Mouse (Mus musculus) small intestine, adult 2 months (tissue): ENCODE results near the gene Pou4f2. TPM values are rescaled to one million over a fixed set of nuclear protein-coding genes. Genes with fewer than 3 reads are reported as not detected.

ENCODE experiments used
- H3K27ac ChIP-seq: fragments of 200-500 bp; 2 replicates; pipeline ENCODE4 v1.5.1; 2012; ENCODE audit warnings: low read depth, low read length, control low read depth, inconsistent platforms; ENCODE audit not compliant: insufficient read depth
- H3K27me3 ChIP-seq: fragments of 200-500 bp; 2 replicates; pipeline ENCODE4 v1.6.1; 2012; ENCODE audit warnings: mild to moderate bottlenecking, moderate library complexity, low read length, inconsistent platforms; ENCODE audit not compliant: control insufficient read depth, insufficient read depth
- H3K36me3 ChIP-seq: fragments of 200-500 bp; 2 replicates; pipeline ENCODE4 v1.6.1; 2012; ENCODE audit warnings: mild to moderate bottlenecking, low read length, control low read depth, inconsistent platforms; ENCODE audit not compliant: control insufficient read depth, insufficient read depth
- H3K4me1 ChIP-seq: fragments of 200-500 bp; 2 replicates; pipeline ENCODE4 v1.6.1; 2012; ENCODE audit warnings: low read length, inconsistent platforms, mixed read lengths; ENCODE audit not compliant: control insufficient read depth, insufficient read depth, insufficient read length
- H3K4me3 ChIP-seq: fragments of 200-500 bp; 2 replicates; pipeline ENCODE4 v1.5.1; 2012; ENCODE audit warnings: low read depth, mild to moderate bottlenecking, control low read depth, inconsistent platforms, low read length, moderate library complexity
- CTCF ChIP-seq: fragments of 200-500 bp; IDR thresholded peaks from 2 replicates; pipeline ENCODE4 v1.5.1; 2012; ENCODE audit warnings: low read depth, mild to moderate bottlenecking, control low read depth, inconsistent platforms, low read length, moderate library complexity, mixed read lengths; ENCODE audit not compliant: insufficient replicate concordance, insufficient read length; ENCODE audit errors: extremely low read depth
- POLR2A ChIP-seq: fragments of 200-500 bp; IDR thresholded peaks from 2 replicates; pipeline ENCODE4 v1.6.1; 2012; ENCODE audit warnings: low read depth, mild to moderate bottlenecking, control low read depth, inconsistent platforms, low read length, moderate library complexity
- WGBS: fragments of 180-500 bp; shearing (Covaris S2); methylation state at CpG from one replicate; pipeline ENCODE4 v1.1.7; 2018; 5-methylcytosine and 5-hydroxymethylcytosine counted together
- polyA plus RNA-seq: library from polyadenylated mRNA; depleted of rRNA; stranded (reverse); fragments of >200 nt; gene quantifications from 2 replicates; pipeline ENCODE4 v1.2.3, GENCODE M21; 2012

Gene Pou4f2
- polyA plus RNA-seq, 1 experiment, result not detected

DNA sequence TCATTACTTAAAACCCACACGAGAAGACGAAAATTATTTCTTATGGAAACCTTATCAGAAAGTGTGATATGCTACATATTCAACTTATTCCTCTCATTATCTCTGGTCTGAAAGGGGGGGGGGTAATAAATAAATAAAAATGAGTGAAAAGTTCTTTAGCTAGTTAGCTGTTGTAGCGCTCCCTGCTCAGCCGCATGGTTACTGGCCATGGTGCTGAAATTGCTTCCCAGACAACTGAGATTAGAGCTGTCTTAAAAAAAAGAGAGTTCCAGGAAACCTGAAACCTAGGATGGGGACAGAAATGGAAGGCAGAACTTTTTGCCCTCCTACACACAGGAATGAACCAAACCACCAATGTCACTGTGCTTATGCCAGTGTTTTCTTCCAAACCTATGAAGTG is 5.1 kb downstream of the Pou4f2 start:
- peaks cover 35% of the 10 kb centered on the region for H3K27me3 ChIP-seq
- WGBS, result 10% methylated on average over 4 of the region's 4 CpGs
- no peak overlapping the region for H3K27ac ChIP-seq
- H3K4me3 ChIP-seq, result no peak overlapping the region
- TF ChIP-seq CTCF (no peak), POLR2A (no peak)
- H3K4me1 ChIP-seq, result no peaks in the 10 kb centered on the region
- no peaks in the 10 kb centered on the region for H3K36me3 ChIP-seq

DNA sequence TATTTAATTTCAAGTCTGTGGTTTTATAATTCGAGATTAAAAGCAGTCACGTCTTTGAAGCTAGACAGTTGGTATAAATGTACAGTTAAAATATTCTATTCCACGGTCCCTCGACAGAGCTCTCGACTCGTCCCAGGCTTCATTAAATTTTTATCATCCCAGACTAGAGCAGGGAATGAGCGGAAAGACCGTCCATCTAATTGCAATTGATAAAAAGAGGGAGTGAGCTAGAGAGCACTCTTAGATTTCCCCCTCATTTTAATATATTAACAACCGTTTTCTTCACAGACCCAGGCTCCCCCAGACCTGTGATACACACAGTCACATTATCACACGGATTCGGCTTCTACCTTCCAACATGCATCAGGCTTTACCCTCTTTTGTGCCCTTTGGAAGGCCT is 8.3 kb downstream of the Pou4f2 start:
- Histone ChIP-seq H3K36me3 (no peaks in the 10 kb centered on the region), H3K4me3 (no peak overlapping the region), H3K4me1 (no peaks in the 10 kb centered on the region), H3K27ac (no peak overlapping the region), H3K27me3 (peaks cover 18% of the 10 kb centered on the region; the same call in 1 of the 2 replicates)
- TF ChIP-seq POLR2A (no peak), CTCF (no peak)
- WGBS, result 16% methylated on average over 11 of the region's 11 CpGs

DNA sequence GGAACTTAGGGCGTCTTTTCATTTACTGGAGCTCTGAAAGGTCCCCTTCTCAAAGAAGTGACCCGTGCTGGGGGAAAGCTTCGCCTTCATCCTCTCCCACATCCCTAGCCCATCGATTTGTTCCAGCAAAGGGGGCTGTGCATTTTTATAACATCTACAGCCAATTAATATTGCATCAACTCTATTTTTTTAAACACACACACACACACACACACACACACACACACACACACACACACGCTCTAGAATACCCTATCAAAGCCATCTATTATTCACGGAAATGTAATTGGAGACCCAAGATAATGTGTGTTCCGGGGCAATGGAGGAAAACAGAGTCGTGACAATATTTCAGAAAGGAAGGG is 8.7 kb downstream of the Pou4f2 start:
- peaks cover 18% of the 10 kb centered on the region; the same call in 1 of the 2 replicates for H3K27me3 ChIP-seq
- H3K36me3 ChIP-seq, result no peaks in the 10 kb centered on the region
- no peak for TF ChIP-seq CTCF
- TF ChIP-seq POLR2A, result no peak
- H3K4me3 ChIP-seq, result no peak overlapping the region
- no peaks in the 10 kb centered on the region for H3K4me1 ChIP-seq
- H3K27ac ChIP-seq, result no peak overlapping the region
- 5% methylated on average over 8 of the region's 8 CpGs for WGBS

DNA sequence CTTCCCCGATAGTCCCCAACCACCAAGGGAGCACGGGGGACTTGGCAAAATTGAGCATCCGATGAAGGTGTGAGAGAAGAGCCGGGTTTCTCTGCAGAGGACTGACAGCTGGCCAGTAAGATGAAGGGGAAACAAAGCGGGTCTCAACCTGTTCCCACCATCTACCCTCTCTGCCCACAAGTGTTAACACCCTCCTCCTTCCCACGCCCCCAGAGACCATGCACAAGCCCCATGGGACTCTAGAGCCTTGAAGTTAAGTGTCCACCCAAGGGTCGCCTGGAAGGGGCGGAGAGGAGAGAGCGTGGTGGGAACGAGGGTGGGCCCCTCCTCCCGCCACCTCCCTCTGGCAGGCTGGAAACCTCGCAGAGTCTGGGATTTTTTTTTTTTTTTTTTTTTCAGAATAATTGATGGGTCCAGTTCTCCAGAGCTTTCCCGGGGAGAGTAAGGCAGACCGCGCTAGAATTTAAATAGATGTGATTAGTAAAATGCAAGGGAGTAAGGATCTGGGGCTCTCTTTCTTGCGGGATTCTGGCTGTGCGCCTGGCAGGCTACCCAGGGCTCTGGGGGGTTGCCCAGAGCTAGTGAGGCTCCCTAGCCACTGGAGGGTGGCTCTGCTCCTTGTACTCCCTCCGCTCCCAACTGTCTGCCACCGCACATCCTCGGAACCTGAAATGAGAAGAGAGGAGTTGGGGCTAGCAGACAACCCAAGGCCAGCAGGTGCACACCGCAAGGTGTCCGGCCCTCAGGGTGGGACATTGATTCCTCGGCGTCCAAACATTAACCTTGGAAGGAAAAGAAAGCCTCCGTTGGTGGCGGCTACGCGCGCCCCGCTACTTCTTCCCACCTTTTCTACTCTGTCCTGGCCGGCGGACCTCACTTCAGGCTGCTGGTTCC is 9.3 kb downstream of the Pou4f2 start:
- 2% methylated on average over 32 of the region's 32 CpGs for whole genome bisulfite sequencing
- Histone ChIP-seq H3K27me3 (peaks cover 18% of the 10 kb centered on the region; the same call in 1 of the 2 replicates), H3K27ac (no peak overlapping the region), H3K4me3 (no peak overlapping the region), H3K4me1 (no peaks in the 10 kb centered on the region), H3K36me3 (no peaks in the 10 kb centered on the region)
- TF ChIP-seq CTCF (no peak), POLR2A (no peak)

DNA sequence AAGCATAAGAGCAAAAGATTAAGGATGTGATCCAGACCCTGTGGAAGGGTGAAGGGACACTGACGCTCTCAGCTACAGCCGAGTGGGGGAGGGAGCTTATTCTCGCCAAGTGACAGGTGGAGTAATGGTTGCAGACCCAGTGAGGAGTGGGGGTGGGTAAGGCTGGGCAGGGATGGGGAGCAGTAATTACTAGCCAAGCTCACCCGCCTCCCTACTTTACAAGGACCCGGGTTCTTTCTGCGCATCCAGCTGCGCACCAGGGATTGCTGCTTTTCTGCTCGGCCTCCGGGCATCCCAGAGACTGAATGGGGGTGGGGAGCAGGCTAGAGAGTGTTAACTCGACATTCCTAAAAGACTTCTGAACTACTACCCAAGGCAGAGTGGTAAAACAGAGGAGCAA is 10.0 kb downstream of the Pou4f2 start:
- Histone ChIP-seq H3K27ac (no peak overlapping the region), H3K27me3 (peaks cover 18% of the 10 kb centered on the region; the same call in 1 of the 2 replicates), H3K4me1 (no peaks in the 10 kb centered on the region), H3K4me3 (no peak overlapping the region), H3K36me3 (no peaks in the 10 kb centered on the region)
- TF ChIP-seq POLR2A (no peak), CTCF (no peak)
- WGBS, result 3% methylated on average over 10 of the region's 10 CpGs

DNA sequence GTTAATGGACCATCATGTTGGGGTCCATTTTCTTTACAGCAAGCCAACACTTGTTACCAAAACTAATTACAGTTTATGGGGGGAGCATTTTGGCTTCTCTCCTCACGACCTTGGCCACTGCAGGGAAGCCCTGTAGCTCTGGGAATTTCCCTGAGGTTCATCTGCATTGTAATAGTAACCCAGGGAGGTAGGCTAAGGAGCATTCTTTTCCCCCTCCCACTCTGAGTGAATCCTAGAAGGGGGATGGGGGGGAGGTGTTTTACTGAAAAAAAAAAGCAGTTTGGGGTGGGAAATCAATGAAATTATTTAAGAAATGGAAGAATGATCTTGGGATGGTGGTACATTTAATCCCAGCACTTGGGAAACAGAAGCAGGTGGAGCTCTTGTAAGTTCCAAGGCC is 12.5 kb downstream of the Pou4f2 start:
- H3K27me3 ChIP-seq, result peaks cover 22% of the 10 kb centered on the region
- no peaks in the 10 kb centered on the region; the same call in 1 of the 2 replicates for H3K4me1 ChIP-seq
- H3K27ac ChIP-seq, result no peak overlapping the region
- WGBS, result 2% methylated on average over 1 of the region's 1 CpGs
- no peaks in the 10 kb centered on the region for H3K36me3 ChIP-seq
- H3K4me3 ChIP-seq, result no peak overlapping the region
- TF ChIP-seq CTCF, result no peak
- no peak for TF ChIP-seq POLR2A

DNA sequence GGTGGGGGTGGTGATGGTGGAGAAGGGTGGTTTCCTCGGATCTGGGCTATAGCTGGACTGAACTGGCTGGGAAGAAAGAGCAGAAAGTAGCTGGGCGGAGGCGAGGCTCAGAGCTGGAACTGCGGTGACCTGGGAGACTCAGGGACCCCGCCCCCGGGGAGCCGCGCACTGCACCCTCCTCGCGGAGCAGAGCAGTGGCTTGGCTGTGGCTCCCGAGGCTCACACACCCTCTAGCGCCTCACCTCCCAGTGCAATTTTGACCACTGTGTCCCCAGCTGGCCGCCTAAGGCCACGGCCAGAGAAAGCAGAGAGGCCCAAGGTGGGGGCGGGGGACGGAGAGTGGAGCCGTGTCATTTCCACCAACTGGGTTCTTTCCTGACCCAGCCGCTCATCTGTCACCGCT is 16.3 kb downstream of the Pou4f2 start:
- H3K27ac ChIP-seq, result no peak overlapping the region
- peaks cover 3% of the 10 kb centered on the region for H3K27me3 ChIP-seq
- H3K36me3 ChIP-seq, result no peaks in the 10 kb centered on the region
- no peaks in the 10 kb centered on the region; the same call in 1 of the 2 replicates for H3K4me1 ChIP-seq
- no peak for TF ChIP-seq POLR2A
- no peak for TF ChIP-seq CTCF
- no peak overlapping the region for H3K4me3 ChIP-seq
- 5% methylated on average over 19 of the region's 19 CpGs for WGBS
